Mouse (Mus musculus): ENCODE data around the gene Hccs.

GRCm38 (mm10) chrX:169256741-169257140 is 63.4 kb downstream of the Hccs start:
- TF ChIP-seq EP300 (optimal IDR thresholded peaks at IDR 0.05) (no peak), CTCF (IDR thresholded peaks at IDR 0.05; ENCODE audit: low read depth) (no peak)

Data from stomach, postnatal 0 days (tissue).